Mouse (Mus musculus) CH12.LX (cell line): Measurements from ENCODE around the gene Frmd5.

Experiments used
- CHD2 ChIP-seq: IDR thresholded peaks from 2 replicates; pipeline ENCODE4 v1.6.1; 2011; ENCODE audit warnings: low read length, improper control_type of control experiment
- E2F4 ChIP-seq: IDR thresholded peaks from 2 replicates; pipeline ENCODE4 v1.6.1; 2011; ENCODE audit warnings: low read depth, low read length, improper control_type of control experiment; ENCODE audit not compliant: insufficient replicate concordance
- MAFK ChIP-seq: IDR thresholded peaks from 2 replicates; pipeline ENCODE4 v1.6.1; 2011; ENCODE audit warnings: low read length, improper control_type of control experiment; ENCODE audit not compliant: insufficient replicate concordance
- NRF1 ChIP-seq: IDR thresholded peaks from 2 replicates; pipeline ENCODE4 v1.6.1; 2014; ENCODE audit warnings: low read depth, mild to moderate bottlenecking, inconsistent platforms, low read length, improper control_type of control experiment, moderate library complexity
- POLR2A ChIP-seq: IDR thresholded peaks from 2 replicates; pipeline ENCODE4 v1.6.1; 2011; ENCODE audit warnings: low read depth, mild to moderate bottlenecking, improper control_type of control experiment, low read length
- USF1 ChIP-seq: IDR thresholded peaks from 2 replicates; pipeline ENCODE4 v1.6.1; 2014; ENCODE audit warnings: low read depth, mild to moderate bottlenecking, inconsistent platforms, low read length, improper control_type of control experiment

- TF ChIP-seq POLR2A, result no peak
- no peak for TF ChIP-seq MAFK
- no peak for TF ChIP-seq NRF1
- no peak for TF ChIP-seq E2F4
- TF ChIP-seq USF1, result no peak
- TF ChIP-seq CHD2, result no peak
Measured at GRCm38 (mm10) chr2:121741151-121741550, 65.7 kb downstream of the Frmd5 start.
